Mouse (Mus musculus): ENCODE data around the gene Pigc.

DNA sequence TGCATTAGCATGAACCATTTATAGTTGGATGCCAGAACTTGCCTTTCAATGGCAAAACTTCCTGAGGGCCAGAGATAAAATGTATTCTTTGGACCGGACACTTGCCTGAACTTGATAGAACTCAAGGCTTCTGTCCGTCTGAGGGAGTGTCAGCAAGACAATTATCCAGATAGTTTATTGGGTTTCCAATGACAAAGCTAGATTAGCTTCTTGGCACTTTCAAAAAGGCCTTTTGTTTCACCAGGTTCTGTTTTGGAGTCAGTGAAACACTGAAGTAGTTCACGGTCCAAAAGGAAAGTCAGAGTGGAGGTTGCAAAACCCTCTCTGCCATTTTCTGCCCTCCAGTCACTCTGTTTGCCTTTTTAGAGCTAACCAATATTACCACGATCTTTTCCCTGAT, 37.7 kb upstream of the Pigc start:
- TF ChIP-seq POLR2A (IDR thresholded peaks at IDR 0.05; ENCODE audit: insufficient read depth, low read depth, low read length) = no peak
- TF ChIP-seq CTCF (IDR thresholded peaks at IDR 0.05; ENCODE audit: insufficient read depth, low read depth, low read length) = no peak
